Mouse (Mus musculus) ovary, postnatal 10 days (tissue): ENCODE data around the gene Ppa1.

ENCODE experiments used
- DNase-seq: peaks from one replicate; pipeline ENCODE4 v3.0.0; 2022; ENCODE audit warnings: low spot score

Ppa1 gene

DNA sequence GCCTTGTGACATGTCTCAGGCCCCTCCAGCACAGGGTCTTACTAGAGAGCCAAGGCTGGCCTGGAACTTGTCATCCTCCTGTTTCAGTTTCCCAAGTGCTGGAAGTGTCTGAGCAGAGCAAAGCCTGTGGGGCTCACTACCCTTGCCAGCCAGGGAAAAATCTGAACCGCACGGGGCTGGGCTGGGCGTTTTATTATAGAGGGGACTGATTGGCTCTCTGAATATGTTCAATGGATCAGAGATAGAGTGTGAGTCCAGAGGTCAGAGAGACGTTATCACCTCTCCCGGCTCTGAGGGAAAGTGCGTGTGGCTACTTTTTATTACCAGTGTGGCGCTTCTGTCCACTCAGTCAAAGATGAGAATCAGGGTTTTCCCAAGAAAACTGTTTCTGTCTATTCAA, 1.8 kb upstream of the Ppa1 start:
- DNase-seq = no peak

DNA sequence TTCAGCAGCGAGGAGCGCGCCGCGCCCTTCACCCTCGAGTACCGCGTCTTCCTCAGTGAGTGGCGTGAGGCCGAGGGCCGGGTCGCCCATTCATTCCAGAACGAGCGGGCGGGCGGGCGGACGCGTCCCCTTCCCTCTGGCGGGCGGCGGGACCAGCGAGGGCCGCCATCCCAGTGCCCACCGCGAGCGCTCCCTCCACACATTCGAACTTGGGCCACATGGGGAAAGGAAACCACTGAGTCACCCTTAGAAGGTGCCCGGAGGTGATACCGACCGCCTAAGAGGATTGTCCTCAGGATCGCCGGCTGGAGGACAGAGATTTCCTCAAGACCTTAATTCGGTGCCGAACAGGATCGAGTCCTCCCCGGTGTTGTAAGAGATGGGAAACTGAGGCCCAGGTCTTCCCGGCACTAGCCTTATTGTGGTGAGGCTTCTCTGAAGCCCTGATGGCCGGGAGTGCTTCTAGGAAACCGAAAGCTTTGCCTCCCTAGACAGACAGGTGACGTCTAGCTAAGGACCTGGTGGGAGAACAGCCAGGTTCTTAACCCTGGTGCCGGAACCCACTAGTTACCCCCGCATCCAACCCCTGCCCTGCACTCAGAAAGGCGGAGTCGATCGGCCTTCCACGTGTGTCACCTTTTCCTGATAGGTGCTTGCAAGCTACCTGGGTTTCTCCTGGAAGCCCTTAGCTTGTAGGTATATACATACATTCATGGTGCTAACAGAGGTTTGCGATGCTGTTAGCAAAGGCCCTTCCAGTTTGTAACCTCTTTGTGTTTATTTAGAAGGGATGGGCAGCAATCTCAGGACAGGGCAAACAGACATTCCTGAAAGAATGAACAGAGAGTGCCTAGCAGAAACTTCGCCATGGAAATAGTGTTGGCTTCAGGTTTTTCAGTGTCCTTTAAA, 639 bp downstream of the Ppa1 start:
- DNase-seq = no peak

DNA sequence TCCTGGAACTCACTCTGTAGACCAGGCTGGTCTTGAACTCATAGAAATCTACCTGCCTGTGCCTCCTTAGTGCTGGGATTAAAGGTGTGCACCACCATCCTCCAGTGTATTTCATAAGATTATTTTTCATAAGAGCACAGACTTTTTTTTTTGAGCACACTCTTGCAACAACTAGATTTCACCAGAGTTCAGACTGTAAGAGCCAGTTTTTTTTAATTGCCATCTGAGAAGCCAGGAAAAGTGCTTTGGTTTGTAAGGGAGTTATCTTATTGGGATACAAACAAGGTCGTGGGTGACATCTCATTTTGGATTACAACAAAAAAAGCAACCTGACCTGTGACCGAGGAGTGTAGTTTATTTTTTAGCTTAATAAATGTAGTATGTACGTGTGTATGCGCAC, 5.8 kb downstream of the Ppa1 start:
- DNase-seq = no peak

DNA sequence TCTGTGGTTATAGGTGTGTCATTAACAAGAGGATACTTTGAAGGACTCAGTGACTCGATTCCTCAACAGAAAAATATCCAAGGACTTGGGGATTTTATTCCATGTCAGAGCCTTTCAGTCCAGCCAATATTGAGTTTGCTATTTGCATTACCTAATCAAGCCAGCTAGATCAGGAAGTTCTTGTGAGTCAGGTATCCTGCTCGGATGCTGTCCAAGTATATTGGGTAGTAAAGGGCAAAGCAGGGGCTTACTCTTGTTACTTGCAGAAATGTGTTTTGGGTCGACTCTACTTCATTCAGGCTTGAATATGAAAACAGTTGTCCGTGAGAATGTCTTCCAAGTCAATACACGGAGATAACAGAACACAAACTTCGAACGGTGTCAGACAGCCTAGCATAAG, 6.3 kb downstream of the Ppa1 start:
- DNase-seq = no peak

DNA sequence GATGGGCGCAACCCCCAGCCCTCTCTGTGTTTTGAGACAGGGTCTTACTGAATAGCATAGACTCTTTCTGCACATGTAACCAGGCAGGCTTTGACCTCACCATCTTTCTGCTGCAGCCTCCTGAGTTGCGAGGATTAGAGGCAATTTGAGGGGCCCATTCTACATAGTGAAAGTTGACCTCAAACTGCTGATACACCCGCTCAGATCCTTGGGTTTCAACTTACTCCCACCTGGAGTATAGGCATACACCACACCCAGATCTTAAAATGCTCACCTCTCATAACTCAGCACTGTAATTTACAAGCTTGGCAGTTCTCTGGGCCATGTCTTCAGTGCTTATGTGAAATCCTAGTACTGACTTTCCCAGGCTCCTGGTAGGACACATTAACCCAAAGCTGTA, 6.8 kb downstream of the Ppa1 start:
- DNase-seq = no peak

DNA sequence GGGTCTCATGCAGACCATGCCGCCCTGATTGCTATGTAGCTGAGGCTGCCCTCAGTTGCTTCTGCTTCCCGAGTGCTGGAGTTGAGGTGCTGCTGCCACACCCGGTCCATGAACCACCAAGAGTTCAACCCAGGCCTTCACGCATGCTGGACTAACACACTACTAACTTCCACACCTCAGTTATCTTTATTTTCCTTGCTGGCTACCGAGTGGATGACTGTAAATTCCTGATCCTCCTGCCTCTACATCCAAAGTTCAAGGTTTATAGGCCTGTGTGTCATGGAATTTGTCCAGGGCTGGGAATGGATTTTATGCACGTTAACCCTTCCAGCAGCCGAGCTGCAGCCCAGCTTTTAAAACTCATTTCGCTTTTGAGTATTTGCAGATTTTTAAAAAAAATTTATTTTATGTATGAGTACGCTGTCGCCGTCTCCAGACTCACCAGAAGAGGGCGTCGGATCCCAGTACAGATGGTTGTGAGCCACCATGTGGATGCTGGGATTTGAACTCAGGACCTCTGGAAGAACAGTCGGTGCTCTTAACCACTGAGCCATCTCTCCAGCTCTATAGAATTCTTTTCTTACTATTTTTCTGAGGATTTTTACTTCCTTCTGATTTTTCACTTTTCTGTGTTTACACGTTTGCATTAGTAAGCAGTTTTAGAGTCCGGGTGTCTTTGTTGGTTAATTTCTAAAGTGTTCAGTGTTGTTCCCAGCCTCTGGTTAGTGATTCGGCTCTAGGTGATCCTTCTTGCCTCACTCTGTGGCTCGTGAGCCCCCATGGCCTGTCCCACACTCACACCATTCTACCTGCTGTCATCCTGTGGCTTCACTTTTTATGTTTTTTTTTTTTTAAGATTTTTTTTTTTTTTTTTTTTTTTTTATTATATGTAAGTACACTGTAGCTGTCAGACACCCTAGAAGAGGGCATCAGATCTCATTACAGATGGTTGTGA, 8.9 kb downstream of the Ppa1 start:
- no peak for DNase-seq

DNA sequence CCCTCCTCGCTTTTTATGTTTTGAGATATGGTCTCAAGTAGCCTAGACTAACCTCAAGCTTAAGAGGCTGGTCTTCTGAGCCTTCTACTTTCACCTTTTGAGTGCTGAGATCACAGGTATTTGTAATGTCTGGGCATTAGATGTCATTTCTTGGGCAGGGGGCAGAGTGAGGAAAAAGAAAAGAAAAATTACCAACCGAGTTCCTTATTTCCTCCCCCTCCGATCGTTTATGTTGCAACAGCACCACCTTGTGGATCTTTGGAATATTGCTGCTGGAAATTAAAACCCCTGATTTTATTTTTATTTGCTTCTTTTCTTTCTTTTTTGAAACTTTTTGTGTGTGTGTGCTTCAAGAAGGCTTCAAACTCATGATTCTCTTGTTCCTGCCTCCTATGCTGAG, 9.6 kb downstream of the Ppa1 start:
- DNase-seq = no peak

DNA sequence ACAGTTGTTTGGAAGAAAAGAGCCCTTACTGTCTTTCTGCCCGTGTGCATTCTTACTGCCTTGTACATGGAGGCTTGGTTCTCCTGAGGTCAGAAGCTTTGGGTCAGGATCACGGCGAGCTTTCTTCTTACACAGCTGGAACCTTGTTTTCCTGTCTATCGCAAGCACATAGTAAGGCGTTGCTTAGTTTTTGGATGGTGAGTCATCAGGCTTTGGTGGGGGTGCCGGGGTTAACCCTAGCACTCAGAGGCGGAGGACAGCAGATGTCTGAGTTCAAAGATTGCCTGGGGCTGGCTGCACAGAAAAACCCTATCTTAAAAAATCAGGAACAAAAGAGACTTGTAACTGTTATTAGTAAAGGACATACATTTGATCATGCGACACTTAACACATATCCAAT, 13.5 kb downstream of the Ppa1 start:
- no peak for DNase-seq

DNA sequence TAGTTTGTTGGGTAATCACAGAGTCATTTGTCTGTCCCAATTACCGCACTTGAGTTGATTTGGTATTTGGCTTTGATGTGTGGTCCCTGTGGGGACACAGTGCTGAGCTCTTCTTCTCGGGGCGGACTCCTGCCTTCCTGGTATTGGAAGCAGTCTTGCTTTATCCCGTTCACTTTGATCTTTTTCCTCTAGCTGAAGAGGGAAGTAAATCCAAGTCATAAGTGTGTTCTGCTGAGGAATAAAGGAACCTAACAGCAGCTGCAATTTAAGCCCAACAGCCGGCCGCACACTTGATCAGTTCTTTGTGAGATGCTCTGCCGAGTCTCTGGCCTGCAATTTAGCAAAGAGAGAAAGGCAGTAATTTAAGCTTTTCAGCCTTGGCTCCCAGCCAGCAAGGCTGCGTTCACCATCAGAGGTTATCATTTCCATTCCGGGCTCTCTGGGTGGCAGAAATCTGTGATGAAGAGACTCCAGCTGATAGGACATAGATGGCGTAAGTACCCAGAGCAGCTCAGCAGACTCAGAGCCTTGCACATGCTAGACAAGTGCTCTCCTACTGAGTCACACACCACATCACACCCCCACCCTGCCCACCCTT, 14.1 kb downstream of the Ppa1 start:
- DNase-seq = no peak

DNA sequence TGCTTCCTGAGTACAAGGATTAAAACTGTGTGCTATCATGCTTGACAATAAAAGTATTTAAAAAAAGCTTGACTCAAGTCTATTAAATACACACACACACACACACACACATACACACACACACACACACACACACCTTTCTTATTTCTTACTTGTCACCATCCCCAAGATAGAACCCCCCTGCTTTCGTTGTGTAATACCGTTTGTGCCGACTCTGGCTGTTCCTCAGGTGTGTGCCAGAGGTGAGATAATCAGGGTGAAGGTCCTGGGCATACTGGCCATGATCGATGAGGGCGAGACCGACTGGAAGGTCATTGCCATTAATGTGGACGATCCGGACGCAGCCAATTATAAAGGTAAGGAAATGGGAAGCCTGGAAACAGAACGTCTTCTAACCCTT, 16.8 kb downstream of the Ppa1 start:
- no peak for DNase-seq

DNA sequence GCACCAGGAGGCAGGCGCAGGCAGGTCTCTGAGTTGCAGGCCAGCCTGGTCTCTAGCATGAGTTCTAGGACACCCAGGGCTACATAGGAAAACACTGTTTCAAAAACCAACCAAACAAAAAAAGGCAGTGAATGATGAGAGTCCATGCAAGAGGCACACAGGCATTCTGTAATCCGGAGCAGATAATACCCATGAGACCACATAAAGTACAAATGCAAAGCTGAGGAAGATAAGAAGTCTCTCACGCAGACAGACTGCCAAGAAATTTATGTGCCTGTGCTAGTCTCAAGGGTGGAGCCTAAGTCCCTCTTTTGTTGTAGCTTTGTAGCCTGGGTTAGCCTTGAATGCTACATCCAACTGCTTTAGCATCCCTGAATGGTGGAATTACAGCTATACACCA, 17.3 kb downstream of the Ppa1 start:
- no peak for DNase-seq

DNA sequence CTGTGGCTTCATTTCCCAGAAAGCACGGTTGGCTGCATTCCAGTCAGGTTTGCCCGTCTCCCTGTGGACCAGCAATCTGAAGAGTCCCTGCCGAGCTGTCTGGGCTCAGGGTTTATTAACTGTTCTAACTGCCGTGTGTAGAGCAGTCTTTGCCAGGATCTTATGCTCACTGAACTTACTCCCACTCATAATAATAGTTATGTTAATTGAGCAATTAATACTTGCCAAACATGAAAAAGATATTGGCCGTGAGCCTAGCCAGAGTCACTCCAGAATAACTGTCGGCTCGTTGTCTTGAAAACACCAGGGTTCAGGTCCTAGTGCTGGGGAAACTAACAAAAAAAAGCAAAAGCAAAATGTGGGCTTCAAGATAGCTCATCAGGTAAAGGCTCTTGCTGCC, 20.9 kb downstream of the Ppa1 start:
- DNase-seq = no peak

DNA sequence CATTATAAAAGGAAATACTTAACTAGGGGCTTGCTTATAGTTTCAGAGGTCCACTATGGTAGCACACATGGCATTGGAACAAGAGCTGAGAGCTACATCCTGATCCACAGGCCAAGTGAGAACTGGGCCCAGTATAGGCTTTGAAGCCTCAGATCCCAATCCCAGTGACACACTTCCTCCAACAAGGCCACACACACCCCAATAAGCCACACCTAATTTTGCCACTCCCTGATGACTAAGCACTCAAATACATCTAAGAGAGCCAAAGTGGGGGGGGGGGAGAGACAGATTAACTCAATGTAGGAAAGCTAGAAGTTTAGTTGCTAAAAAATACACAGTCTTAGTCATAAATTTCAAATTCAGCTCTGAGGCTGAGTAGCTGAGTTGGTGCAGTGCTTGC, 21.5 kb downstream of the Ppa1 start:
- DNase-seq = no peak

DNA sequence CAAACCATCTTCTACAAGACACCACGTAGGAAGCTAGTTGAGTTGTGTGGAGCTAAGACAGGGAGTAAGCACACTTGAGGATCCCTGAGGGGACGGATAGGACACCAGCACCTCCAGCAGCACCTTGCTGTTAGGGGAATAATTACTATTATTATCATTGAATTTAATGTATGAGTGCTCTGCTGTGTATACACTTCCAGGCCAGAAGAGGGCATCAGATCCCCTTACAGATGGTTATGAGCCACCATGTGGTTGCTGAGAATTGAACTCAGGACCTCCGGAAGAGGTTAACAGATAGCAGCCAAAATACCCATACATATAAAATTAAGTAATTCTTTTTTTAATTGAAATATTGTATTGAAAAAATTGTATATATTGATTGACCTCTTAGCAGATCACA, 22.4 kb downstream of the Ppa1 start:
- no peak for DNase-seq

DNA sequence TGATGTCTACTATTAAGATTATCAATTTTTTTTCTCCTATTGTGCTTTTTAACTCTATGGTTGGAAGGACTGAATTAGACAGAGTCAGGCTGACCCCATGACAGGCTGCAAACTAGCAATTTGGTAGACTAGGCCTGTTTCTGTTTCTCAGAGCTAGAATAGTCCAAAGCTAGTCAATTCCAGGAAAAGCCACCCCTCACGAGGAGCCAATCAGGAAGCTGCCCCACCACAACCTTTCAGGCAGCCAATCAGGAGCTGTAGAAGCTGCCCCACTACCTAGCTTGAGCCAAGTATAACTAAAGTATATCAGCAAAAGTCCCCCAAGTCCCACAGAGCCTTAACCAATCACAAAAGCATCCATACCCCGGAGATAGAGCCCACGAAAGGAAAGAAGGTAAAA, 27.6 kb downstream of the Ppa1 start:
- no peak for DNase-seq

DNA sequence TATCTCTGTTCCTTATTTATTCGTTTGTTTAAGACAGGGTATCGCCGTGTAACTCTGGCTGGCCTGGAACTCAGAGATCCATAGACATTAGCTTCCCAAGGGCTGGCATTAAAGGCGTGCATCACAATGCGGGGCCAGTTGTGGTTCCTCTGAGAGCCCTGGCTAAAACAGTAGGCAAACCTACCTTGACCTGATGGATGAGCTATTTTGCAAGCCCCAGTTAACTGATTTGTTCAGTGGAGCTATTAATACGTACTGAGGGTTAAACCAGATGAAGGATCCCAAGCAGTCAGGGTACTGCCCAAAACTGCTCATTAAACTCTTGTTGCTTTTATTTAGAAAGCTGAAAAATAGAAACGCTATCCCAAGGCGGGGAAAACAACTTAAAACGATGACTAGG, 31.2 kb downstream of the Ppa1 start:
- no peak for DNase-seq

DNA sequence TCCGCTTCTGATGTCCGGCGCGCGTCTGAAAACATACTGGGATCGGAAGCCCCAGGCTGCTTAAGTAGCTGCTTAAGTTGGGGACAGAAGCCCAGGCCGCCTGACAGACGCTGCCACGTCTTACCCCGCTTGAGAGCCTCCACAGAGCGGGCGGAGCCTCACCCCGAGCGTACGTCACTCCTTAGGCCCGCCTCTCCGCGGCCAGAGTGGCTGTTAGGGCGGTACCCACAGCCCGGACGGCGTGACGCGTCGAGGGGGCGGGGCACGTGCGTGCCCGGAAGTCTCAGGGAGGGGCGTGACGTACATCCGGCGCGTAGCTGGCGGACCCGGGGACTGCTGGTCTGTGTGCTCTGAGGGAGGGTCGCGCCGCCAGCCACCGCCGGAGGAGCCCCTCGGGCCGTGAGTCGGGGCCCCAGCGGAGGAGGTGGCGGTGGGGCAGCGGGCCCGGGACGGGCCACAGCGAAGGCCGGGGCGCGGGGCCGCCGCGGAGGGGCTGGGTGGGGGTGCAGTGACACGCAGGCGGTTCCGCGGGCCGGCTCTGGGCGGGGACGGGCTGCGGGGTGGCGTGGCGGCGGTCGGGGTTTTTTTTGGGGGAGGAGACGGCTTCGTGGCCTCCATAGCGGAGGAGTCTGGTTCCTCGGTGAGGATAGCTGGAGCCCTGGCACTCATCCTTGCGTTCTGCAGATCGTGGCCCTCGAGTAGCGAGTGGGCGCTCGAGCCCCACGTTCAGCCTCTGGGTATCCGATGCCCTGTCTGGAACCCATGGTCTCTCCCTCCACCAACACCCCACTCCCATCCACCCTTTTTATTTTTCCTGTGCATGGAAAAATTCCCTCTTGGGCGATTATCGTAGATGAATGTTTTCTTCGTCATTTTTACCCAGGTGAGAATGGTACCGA, 31.9 kb downstream of the Ppa1 start, which contains the start of gene Sar1a:
TSS of gene Sar1a (plus strand) at position 285 of the 899 bp plus-strand sequence.
- peak; percentile 93 for DNase-seq

DNA sequence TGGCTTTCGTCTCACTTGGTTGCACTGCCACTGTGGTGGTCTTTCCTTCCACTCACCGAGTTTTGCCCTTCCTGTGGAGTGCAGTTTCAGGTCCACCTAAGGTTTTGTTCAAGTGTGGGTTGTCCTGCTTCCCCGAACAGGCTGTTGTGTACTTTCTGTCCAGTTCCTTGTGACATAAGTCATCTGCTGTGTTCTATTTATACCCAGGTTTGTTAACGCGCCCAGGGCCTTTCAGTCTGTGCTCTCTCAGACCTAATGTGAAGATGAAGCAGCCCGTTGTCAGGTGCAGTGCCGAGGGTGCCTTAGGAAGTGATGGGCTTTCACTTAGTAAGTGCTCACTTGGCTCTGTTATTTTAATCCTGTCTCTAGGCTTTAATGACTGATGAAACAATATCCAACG, 41.1 kb downstream of the Ppa1 start:
- DNase-seq = no peak

DNA sequence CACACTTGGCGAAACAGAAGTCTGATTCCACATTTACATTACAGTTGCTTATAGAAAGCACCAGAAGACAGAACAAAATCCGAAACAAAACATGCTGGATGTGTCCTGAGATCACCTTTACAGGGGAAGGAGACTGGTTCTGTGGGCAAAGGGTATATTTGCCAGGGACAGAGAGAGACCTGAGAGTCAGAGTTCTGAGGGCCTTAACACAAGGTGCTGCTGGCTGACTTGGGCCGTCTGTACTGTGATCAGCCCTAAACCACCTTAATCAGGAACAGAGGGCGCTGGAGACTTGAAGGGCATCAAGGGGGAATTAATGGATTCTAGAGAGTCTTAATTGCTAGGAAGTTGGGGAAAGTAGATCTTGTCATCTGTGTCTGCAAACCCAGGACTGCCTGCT, 45.2 kb downstream of the Ppa1 start:
- DNase-seq = no peak

DNA sequence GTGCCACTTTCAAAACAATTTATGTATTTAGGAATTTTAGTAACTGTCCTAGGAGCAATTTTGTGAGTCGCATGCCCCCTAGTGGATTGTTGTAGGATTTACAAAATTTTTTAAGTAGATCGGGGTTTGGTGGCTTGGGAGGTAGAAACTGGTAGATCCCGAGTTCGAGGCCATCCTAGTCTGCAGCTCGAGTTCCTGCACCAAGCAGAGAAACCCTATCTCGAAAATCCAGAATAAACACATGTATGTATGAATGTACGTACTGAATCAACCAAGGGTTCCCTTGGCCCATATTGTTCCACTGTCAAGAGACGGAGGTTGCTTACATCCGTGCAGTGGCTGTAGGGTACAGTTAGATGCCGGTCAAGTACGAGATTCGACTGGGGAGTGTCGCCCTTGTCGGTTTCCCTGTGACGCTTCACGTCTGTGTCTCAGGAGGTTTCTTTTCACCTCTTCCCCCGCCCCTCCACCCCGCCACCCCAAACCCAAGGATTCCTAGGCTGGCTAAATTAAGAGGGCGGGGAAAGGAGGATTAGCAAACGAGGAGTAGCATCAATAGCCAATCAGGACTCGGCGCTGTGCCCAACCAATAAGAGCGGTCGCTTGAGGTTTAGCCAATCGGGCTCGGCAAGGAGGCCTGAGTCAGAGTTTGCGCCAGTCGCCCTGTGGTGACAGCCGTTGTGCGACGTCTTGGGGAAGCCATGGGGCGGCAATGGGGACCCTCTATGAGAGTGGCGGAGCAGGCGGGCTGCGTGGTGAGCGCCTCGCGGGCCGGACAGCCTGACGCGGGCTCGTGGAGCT, 46.7 kb downstream of the Ppa1 start, which contains the start of gene Tysnd1:
TSS of gene Tysnd1 (plus strand) at position 645 of the 801 bp plus-strand sequence.
- peak; percentile 95 for DNase-seq
